Mouse (Mus musculus) MEL (cell line): ENCODE results near the gene Kdm5c. TPM values are rescaled to one million over a fixed set of nuclear protein-coding genes. Genes with fewer than 3 reads are reported as not detected.
"Not testable (repeated sequence)": the region's sequence is repeated elsewhere in the genome, so short reads cannot be mapped to it uniquely, and the experiment has no call there.

Experiments used
- DNase-seq: peaks from one replicate; pipeline ENCODE4 v3.0.0; 2011; ENCODE audit warnings: low read depth, low spot score
- H3K27ac ChIP-seq: 2 replicates; pipeline ENCODE4 v1.5.1; 2012; ENCODE audit warnings: low read depth, mild to moderate bottlenecking, control low read depth, low read length, moderate library complexity; ENCODE audit not compliant: control insufficient read depth
- H3K27me3 ChIP-seq, 2 experiments: fragments of 150-350 bp in 1 of 2; sonication (generic) in 1 of 2; 2 replicates each; pipeline ENCODE4 v1.6.1; 2012; ENCODE audit warnings: low read length in 2 of 2, mild to moderate bottlenecking in 2 of 2, improper control_type of control experiment in 1 of 2, moderate library complexity in 1 of 2; ENCODE audit not compliant: insufficient read depth in 2 of 2, control insufficient read depth in 1 of 2
- H3K36me3 ChIP-seq, 2 experiments: 2 replicates each; pipeline ENCODE4 v1.6.1; 2012 to 2014; ENCODE audit warnings: low read length in 2 of 2, improper control_type of control experiment in 1 of 2, inconsistent platforms in 1 of 2, mild to moderate bottlenecking in 1 of 2; ENCODE audit not compliant: insufficient read depth in 2 of 2, control insufficient read depth in 1 of 2
- H3K4me1 ChIP-seq, 2 experiments: fragments of 150-350 bp in 1 of 2; sonication (generic) in 1 of 2; 2 replicates each; pipeline ENCODE4 v1.6.1; 2012; ENCODE audit warnings: low read length in 2 of 2, improper control_type of control experiment in 1 of 2, mild to moderate bottlenecking in 1 of 2; ENCODE audit not compliant: insufficient read depth in 2 of 2, control insufficient read depth in 1 of 2
- H3K4me3 ChIP-seq, 2 experiments: fragments of 150-350 bp in 1 of 2; sonication (generic) in 1 of 2; 2 replicates each; pipeline ENCODE4 v1.5.1; 2012; ENCODE audit warnings: low read depth in 2 of 2, low read length in 2 of 2, mild to moderate bottlenecking in 2 of 2, moderate library complexity in 2 of 2, control low read depth in 1 of 2, improper control_type of control experiment in 1 of 2; ENCODE audit not compliant: control insufficient read depth in 1 of 2, insufficient read depth in 1 of 2
- H3K79me2 ChIP-seq: 2 replicates; pipeline ENCODE4 v1.6.1; 2012; ENCODE audit warnings: mild to moderate bottlenecking, low read length, moderate library complexity; ENCODE audit not compliant: control insufficient read depth, poor library complexity, insufficient read depth
- H3K9ac ChIP-seq: 2 replicates; pipeline ENCODE4 v1.6.1; 2012; ENCODE audit warnings: low read depth, mild to moderate bottlenecking, control low read depth, low read length, moderate library complexity; ENCODE audit not compliant: control insufficient read depth, poor library complexity, severe bottlenecking
- H3K9me3 ChIP-seq: fragments of 150-350 bp; sonication (generic); replicated peaks from 2 replicates; pipeline ENCODE4 v1.6.1; 2012; ENCODE audit warnings: mild to moderate bottlenecking, low read length, improper control_type of control experiment, moderate library complexity; ENCODE audit not compliant: insufficient read depth
- CHD1 ChIP-seq: IDR thresholded peaks from 2 replicates; pipeline ENCODE4 v1.6.1; 2012; ENCODE audit warnings: low read depth, mild to moderate bottlenecking, inconsistent platforms, low read length, improper control_type of control experiment
- CTCF ChIP-seq, 3 experiments: IDR thresholded peaks in 2 of 3; conservative IDR thresholded peaks in 1 of 3; 2 replicates each; pipeline ENCODE4 v1.5.1; 2011 to 2012; ENCODE audit warnings: low read length in 3 of 3, low read depth in 2 of 3, mild to moderate bottlenecking in 2 of 3, improper control_type of control experiment in 1 of 3, inconsistent platforms in 1 of 3, mixed read lengths in 1 of 3, moderate library complexity in 1 of 3; ENCODE audit not compliant: control insufficient read depth in 1 of 3, insufficient read depth in 1 of 3, poor library complexity in 1 of 3, severe bottlenecking in 1 of 3
- E2F4 ChIP-seq: IDR thresholded peaks from 2 replicates; pipeline ENCODE4 v1.6.1; 2011; ENCODE audit warnings: low read depth, low read length, improper control_type of control experiment, borderline replicate concordance
- ELF1 ChIP-seq: IDR thresholded peaks from 2 replicates; pipeline ENCODE4 v1.6.1; 2014; ENCODE audit warnings: low read depth, mild to moderate bottlenecking, inconsistent platforms, low read length, improper control_type of control experiment, moderate library complexity
- GATA1 ChIP-seq: IDR thresholded peaks from 2 replicates; pipeline ENCODE4 v1.6.1; 2011; ENCODE audit warnings: low read depth, low read length, improper control_type of control experiment
- JUND ChIP-seq: IDR thresholded peaks from 2 replicates; pipeline ENCODE4 v1.6.1; 2011; ENCODE audit warnings: low read depth, mild to moderate bottlenecking, improper control_type of control experiment, low read length
- MAX ChIP-seq: IDR thresholded peaks from 2 replicates; pipeline ENCODE4 v1.6.1; 2011; ENCODE audit warnings: low read length, improper control_type of control experiment
- MAZ ChIP-seq: IDR thresholded peaks from 2 replicates; pipeline ENCODE4 v1.6.1; 2012; ENCODE audit warnings: low read depth, mild to moderate bottlenecking, inconsistent platforms, low read length, improper control_type of control experiment
- MEF2A ChIP-seq: IDR thresholded peaks from 2 replicates; pipeline ENCODE4 v1.6.1; 2014; ENCODE audit warnings: low read depth, mild to moderate bottlenecking, inconsistent platforms, low read length, improper control_type of control experiment; ENCODE audit not compliant: poor library complexity, insufficient replicate concordance, severe bottlenecking; ENCODE audit errors: extremely low read depth
- MXI1 ChIP-seq: IDR thresholded peaks from 2 replicates; pipeline ENCODE4 v1.6.1; 2011; ENCODE audit warnings: mild to moderate bottlenecking, low read depth, low read length, improper control_type of control experiment
- MYB ChIP-seq: IDR thresholded peaks from 2 replicates; pipeline ENCODE4 v1.6.1; 2011; ENCODE audit warnings: mild to moderate bottlenecking, low read depth, low read length, improper control_type of control experiment
- MYC ChIP-seq: IDR thresholded peaks from 2 replicates; pipeline ENCODE4 v1.6.1; 2011; ENCODE audit warnings: low read depth, mild to moderate bottlenecking, low read length, improper control_type of control experiment, moderate library complexity
- NELFE ChIP-seq: IDR thresholded peaks from 2 replicates; pipeline ENCODE4 v1.6.1; 2011; ENCODE audit warnings: low read depth, low read length, improper control_type of control experiment
- NRF1 ChIP-seq: IDR thresholded peaks from 2 replicates; pipeline ENCODE4 v1.6.1; 2014; ENCODE audit warnings: low read depth, mild to moderate bottlenecking, inconsistent platforms, low read length, improper control_type of control experiment, moderate library complexity; ENCODE audit not compliant: poor library complexity, insufficient read depth, severe bottlenecking
- POLR2A ChIP-seq, 2 experiments: IDR thresholded peaks; 2 replicates each; pipeline ENCODE4 v1.6.1; 2011 to 2012; ENCODE audit warnings: low read length in 2 of 2, mild to moderate bottlenecking in 2 of 2, control low read depth in 1 of 2, improper control_type of control experiment in 1 of 2, low read depth in 1 of 2, moderate library complexity in 1 of 2; ENCODE audit not compliant: control insufficient read depth in 1 of 2, insufficient read depth in 1 of 2, poor library complexity in 1 of 2
- POLR2AphosphoS5 ChIP-seq: IDR thresholded peaks from 2 replicates; pipeline ENCODE4 v1.6.1; 2012; ENCODE audit warnings: low read depth, borderline replicate concordance, mild to moderate bottlenecking, inconsistent platforms, low read length, moderate library complexity, mixed read lengths
- RAD21 ChIP-seq: IDR thresholded peaks from 2 replicates; pipeline ENCODE4 v1.6.1; 2011; ENCODE audit warnings: mild to moderate bottlenecking, low read depth, low read length, improper control_type of control experiment
- SIN3A ChIP-seq: IDR thresholded peaks from 2 replicates; pipeline ENCODE4 v1.6.1; 2012; ENCODE audit warnings: low read length, improper control_type of control experiment, inconsistent platforms
- SMC3 ChIP-seq: IDR thresholded peaks from 2 replicates; pipeline ENCODE4 v1.6.1; 2011; ENCODE audit warnings: low read depth, low read length, improper control_type of control experiment
- TCF12 ChIP-seq: IDR thresholded peaks from 2 replicates; pipeline ENCODE4 v1.6.1; 2014; ENCODE audit warnings: low read depth, mild to moderate bottlenecking, inconsistent platforms, low read length, improper control_type of control experiment, moderate library complexity
- UBTF ChIP-seq: IDR thresholded peaks from 2 replicates; pipeline ENCODE4 v1.6.1; 2012; ENCODE audit warnings: low read depth, mild to moderate bottlenecking, inconsistent platforms, low read length, improper control_type of control experiment, moderate library complexity, borderline replicate concordance; ENCODE audit not compliant: insufficient read depth
- ZC3H11A ChIP-seq: IDR thresholded peaks from 2 replicates; pipeline ENCODE4 v1.6.1; 2012; ENCODE audit warnings: low read depth, mild to moderate bottlenecking, inconsistent platforms, low read length, improper control_type of control experiment
- ZKSCAN1 ChIP-seq: IDR thresholded peaks from 2 replicates; pipeline ENCODE4 v1.6.1; 2012; ENCODE audit warnings: low read depth, mild to moderate bottlenecking, inconsistent platforms, low read length, improper control_type of control experiment, moderate library complexity
- ZNF384 ChIP-seq: IDR thresholded peaks from 2 replicates; pipeline ENCODE4 v1.6.1; 2012; ENCODE audit warnings: low read depth, mild to moderate bottlenecking, inconsistent platforms, low read length, improper control_type of control experiment
- polyA plus RNA-seq, 2 experiments: library from polyadenylated mRNA; stranded (reverse) in 1 of 2; unstranded in 1 of 2; fragments of >175 nt in 1 of 2; fragments of >200 nt in 1 of 2; gene quantifications; 2 replicates each; pipeline versions ENCODE4 v1.2.1 to v1.2.4; 2012; ENCODE audit warnings: low replicate concordance in 2 of 2, low read depth in 1 of 2; ENCODE audit not compliant: insufficient read length in 2 of 2, insufficient read depth in 1 of 2, missing spikeins in 1 of 2
- total RNA-seq: library from RNA; depleted of rRNA; stranded (reverse); fragments of 300-350 nt; gene quantifications from 2 replicates; pipeline ENCODE4 v1.2.3, GENCODE M21; 2012

Gene Kdm5c
- total and polyA plus RNA-seq, 3 experiments = 102 to 158 (median 127) TPM

GRCm38 (mm10) chrX:152284746-152285145 lies 51.9 kb downstream of the Kdm5c start:
- Histone ChIP-seq H3K27ac (no peak overlapping the region), H3K9ac (no peak overlapping the region), H3K27me3 (no peaks in the 10 kb centered on the region), H3K9me3 (no peaks in the 10 kb centered on the region), H3K4me3 (no peak overlapping the region), H3K4me1 (no peaks in the 10 kb centered on the region), H3K79me2 (no peaks in the 10 kb centered on the region), H3K36me3 (no peaks in the 10 kb centered on the region)
- DNase-seq = no peak
- TF ChIP-seq ZC3H11A (no peak), ELF1 (no peak), MAZ (no peak), GATA1 (no peak), NRF1 (no peak), MYC (no peak), MAX (no peak), JUND (no peak), ZNF384 (no peak), POLR2A (IDR thresholded peaks at IDR 0.05; ENCODE audit: control insufficient read depth in 1 of 2, insufficient read depth in 1 of 2, low read depth in 1 of 2, low read length in 2 of 2, poor library complexity in 1 of 2) (no peak), TCF12 (no peak), MXI1 (no peak), UBTF (no peak), RAD21 (no peak), SMC3 (no peak), POLR2AphosphoS5 (no peak)

DNA sequence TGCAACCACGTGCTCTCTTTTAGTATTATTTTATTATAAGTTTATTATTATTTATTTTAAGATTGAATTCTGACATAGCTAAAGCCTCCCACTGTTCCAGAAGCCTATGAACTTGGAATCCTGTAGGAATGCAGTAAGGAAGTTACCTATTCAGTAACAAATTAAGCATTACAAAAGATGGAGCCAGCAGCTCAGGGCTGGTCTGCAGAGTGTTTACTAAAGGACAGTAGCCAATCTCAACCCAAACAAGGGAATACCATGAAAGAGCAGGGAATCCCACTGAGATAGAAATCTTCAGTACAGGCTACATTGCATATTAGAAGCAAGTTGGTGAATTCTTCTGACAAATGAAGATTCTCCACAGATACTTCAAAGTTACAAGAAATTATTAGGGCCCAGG lies 54.2 kb downstream of the Kdm5c start:
- not testable (repeated sequence) for H3K36me3 ChIP-seq, DNase-seq, H3K27ac ChIP-seq, H3K4me3 ChIP-seq, H3K27me3 ChIP-seq, H3K9me3 ChIP-seq, H3K4me1 ChIP-seq, H3K9ac ChIP-seq, H3K79me2 ChIP-seq

DNA sequence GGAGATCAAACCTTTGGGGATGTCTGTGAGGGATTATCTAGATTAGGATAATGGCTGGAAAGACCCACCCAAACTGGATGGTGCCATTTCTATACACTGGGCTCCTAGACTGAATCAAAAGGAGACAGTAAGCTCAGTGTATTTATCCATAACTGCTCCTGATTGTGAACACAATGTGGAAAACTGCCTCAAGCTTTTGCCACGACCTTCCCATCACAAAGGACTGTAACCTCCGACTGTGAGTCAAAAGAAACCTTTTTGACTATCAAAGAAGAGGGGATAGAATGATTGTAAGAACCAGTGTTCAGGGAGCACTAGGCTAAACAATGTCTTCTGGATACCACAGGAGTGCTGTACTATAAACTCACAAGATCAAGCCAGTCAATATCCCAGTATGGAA lies 73.4 kb downstream of the Kdm5c start:
- peaks cover 0 to 20% of the 10 kb centered on the region in 2 experiments; a peak in 2 of 4 replicates for H3K36me3 ChIP-seq
- no peaks in the 10 kb centered on the region for H3K9me3 ChIP-seq
- no peak overlapping the region for H3K27ac ChIP-seq
- no peaks in the 10 kb centered on the region for H3K79me2 ChIP-seq
- no peak for DNase-seq
- H3K4me3 ChIP-seq = no peak overlapping the region
- no peak overlapping the region for H3K9ac ChIP-seq
- H3K27me3 ChIP-seq = no peaks in the 10 kb centered on the region
- H3K4me1 ChIP-seq = peaks cover 0 to 8% of the 10 kb centered on the region in 2 experiments; a peak in 3 of 4 replicates
- TF ChIP-seq SIN3A (no peak), SMC3 (no peak), CHD1 (no peak), MYC (no peak), GATA1 (no peak), ZC3H11A (no peak), ELF1 (no peak), MYB (no peak), JUND (no peak), CTCF (IDR thresholded peaks at IDR 0.05 in 2 of 3, conservative IDR thresholded peaks at IDR 0.05 in 1 of 3; ENCODE audit: control insufficient read depth in 1 of 3, insufficient read depth in 1 of 3, low read depth in 2 of 3, low read length in 3 of 3, poor library complexity in 1 of 3, severe bottlenecking in 1 of 3) (no peak), MAZ (no peak), E2F4 (no peak), POLR2AphosphoS5 (no peak), ZKSCAN1 (no peak), POLR2A (IDR thresholded peaks at IDR 0.05; ENCODE audit: control insufficient read depth in 1 of 2, insufficient read depth in 1 of 2, low read depth in 1 of 2, low read length in 2 of 2, poor library complexity in 1 of 2) (no peak), UBTF (no peak), NELFE (no peak), NRF1 (no peak), MEF2A (no peak)
